Mouse (Mus musculus): ENCODE data around the gene Dgat2. TPM values are rescaled to one million over a fixed set of nuclear protein-coding genes. Genes with fewer than 3 reads are reported as not detected.

Gene Dgat2
- polyA plus RNA-seq, 1 experiment from 2014 or later, result 43.4 TPM

GRCm38 (mm10) chr7:99181619-99182431 lies 694 bp downstream of the Dgat2 start:
- Histone ChIP-seq H3K4me3 (ENCODE audit: low read length) (peak overlapping the region; percentile 70), H3K4me2 (replicated peaks; ENCODE audit: low read depth, low read length) (peak overlapping the region; percentile 93), H3K4me1 (ENCODE audit: insufficient read depth, low read length) (peaks cover 10% of the 10 kb centered on the region), H3K9me3 (ENCODE audit: low read length) (no peaks in the 10 kb centered on the region), H3K27ac (ENCODE audit: low read length) (0 out of 2 replicates have a peak overlapping the region, but pooled peaks have one; percentile 25), H3K27me3 (ENCODE audit: insufficient read depth, low read length) (no peaks in the 10 kb centered on the region), H3K9ac (replicated peaks; ENCODE audit: low read length) (peak overlapping the region; percentile 85), H3K36me3 (ENCODE audit: insufficient read depth, low read length) (no peaks in the 10 kb centered on the region)
- 21% methylated on average over 14 of the region's 14 CpGs for WGBS
- ATAC-seq (ENCODE audit: low FRiP score, low TSS enrichment), result peak; percentile 53

- H3K9ac ChIP-seq (replicated peaks; ENCODE audit: low read length), result no peak overlapping the region
- ATAC-seq (ENCODE audit: low FRiP score, low TSS enrichment), result no peak
- H3K36me3 ChIP-seq (ENCODE audit: insufficient read depth, low read length), result no peaks in the 10 kb centered on the region
- H3K4me1 ChIP-seq (ENCODE audit: insufficient read depth, low read length), result peaks cover 14% of the 10 kb centered on the region
- no peaks in the 10 kb centered on the region for H3K9me3 ChIP-seq (ENCODE audit: low read length)
- no peak overlapping the region for H3K4me3 ChIP-seq (ENCODE audit: low read length)
- 71% methylated on average over 1 of the region's 1 CpGs for WGBS
- no peaks in the 10 kb centered on the region for H3K27me3 ChIP-seq (ENCODE audit: insufficient read depth, low read length)
- no peak overlapping the region for H3K27ac ChIP-seq (ENCODE audit: low read length)
- H3K4me2 ChIP-seq (replicated peaks; ENCODE audit: low read depth, low read length), result no peak overlapping the region
Observed at GRCm38 (mm10) chr7:99180162-99180561, 2.4 kb downstream of the Dgat2 start.

DNA sequence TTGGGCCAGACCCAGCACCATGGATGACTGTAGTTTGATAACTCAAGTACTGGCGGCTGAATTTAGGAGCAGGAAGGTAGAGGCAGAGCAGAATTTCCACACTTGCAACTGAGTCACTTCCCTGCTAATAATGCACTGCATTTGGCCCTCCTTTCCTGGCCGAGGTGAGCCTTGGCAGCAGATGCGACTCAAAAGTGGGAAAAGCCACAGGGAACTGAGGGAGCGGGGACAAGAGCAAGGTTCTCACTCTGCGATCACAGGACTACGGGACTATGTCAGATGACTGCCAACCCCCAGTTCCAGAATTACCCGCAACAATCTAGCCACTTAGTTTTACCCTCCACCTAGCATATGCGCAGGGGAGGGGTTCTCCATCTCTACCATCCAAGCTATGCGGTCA lies 3.2 kb downstream of the Dgat2 start:
- 91% methylated on average over 9 of the region's 9 CpGs for WGBS
- no peak for ATAC-seq (ENCODE audit: low FRiP score, low TSS enrichment)
- Histone ChIP-seq H3K4me3 (ENCODE audit: low read length) (no peak overlapping the region), H3K9me3 (ENCODE audit: low read length) (no peaks in the 10 kb centered on the region), H3K4me1 (ENCODE audit: insufficient read depth, low read length) (peaks cover 19% of the 10 kb centered on the region), H3K9ac (replicated peaks; ENCODE audit: low read length) (no peak overlapping the region), H3K27me3 (ENCODE audit: insufficient read depth, low read length) (no peaks in the 10 kb centered on the region), H3K4me2 (replicated peaks; ENCODE audit: low read depth, low read length) (no peak overlapping the region), H3K36me3 (ENCODE audit: insufficient read depth, low read length) (no peaks in the 10 kb centered on the region), H3K27ac (ENCODE audit: low read length) (no peak overlapping the region)

DNA sequence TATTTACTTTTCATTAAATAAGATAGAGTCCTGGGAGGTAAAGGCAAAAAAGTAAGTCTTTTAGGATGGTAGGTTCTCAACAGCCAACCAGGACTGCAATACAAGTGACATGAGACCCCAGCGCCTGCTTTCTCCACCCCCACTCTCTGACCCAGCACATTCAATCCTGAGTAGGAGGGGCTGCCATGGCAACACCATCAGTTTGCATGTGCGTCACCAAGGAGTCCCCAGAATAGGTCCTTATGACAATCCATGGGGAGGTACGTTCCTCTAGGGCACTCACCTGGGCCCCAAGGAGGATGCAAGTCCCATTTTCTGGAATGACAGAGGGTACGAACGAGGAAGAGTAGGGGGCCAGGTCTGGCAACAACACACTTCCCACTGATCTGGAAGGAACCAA lies 5.1 kb downstream of the Dgat2 start:
- Histone ChIP-seq H3K9ac (replicated peaks; ENCODE audit: low read length) (no peak overlapping the region), H3K27ac (ENCODE audit: low read length) (no peak overlapping the region), H3K4me3 (ENCODE audit: low read length) (no peak overlapping the region), H3K27me3 (ENCODE audit: insufficient read depth, low read length) (no peaks in the 10 kb centered on the region), H3K4me1 (ENCODE audit: insufficient read depth, low read length) (peaks cover 19% of the 10 kb centered on the region), H3K9me3 (ENCODE audit: low read length) (no peaks in the 10 kb centered on the region), H3K36me3 (ENCODE audit: insufficient read depth, low read length) (no peaks in the 10 kb centered on the region), H3K4me2 (replicated peaks; ENCODE audit: low read depth, low read length) (no peak overlapping the region)
- WGBS, result 91% methylated on average over 5 of the region's 5 CpGs
- no peak for ATAC-seq (ENCODE audit: low FRiP score, low TSS enrichment)

GRCm38 (mm10) chr7:99175666-99176065 lies 6.9 kb downstream of the Dgat2 start:
- WGBS, result 80% methylated on average over 9 of the region's 9 CpGs
- H3K9me3 ChIP-seq (ENCODE audit: low read length), result no peaks in the 10 kb centered on the region
- H3K27ac ChIP-seq (ENCODE audit: low read length), result no peak overlapping the region

DNA sequence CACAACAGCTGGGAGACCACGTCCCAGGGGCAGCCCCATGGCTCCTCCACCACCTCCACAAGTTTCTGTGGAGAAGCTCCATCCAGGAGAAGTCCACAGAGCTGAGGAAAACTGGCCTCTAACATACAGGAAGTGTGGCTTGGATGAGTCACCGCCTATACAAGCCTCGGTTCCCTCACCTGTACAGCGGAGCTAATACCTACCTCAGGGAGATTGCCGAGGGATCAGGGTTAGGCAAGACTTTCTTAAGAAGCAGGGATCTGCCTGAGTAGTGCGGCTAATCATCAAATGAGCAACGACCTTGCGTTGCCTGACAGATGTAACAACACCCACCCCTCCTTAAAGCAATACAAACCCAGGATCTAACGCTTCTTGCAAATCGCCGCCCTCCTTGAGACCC lies 7.4 kb downstream of the Dgat2 start:
- Histone ChIP-seq H3K9ac (replicated peaks; ENCODE audit: low read length) (no peak overlapping the region), H3K27ac (ENCODE audit: low read length) (no peak overlapping the region), H3K36me3 (ENCODE audit: insufficient read depth, low read length) (no peaks in the 10 kb centered on the region), H3K4me3 (ENCODE audit: low read length) (no peak overlapping the region), H3K9me3 (ENCODE audit: low read length) (no peaks in the 10 kb centered on the region), H3K4me2 (replicated peaks; ENCODE audit: low read depth, low read length) (no peak overlapping the region), H3K27me3 (ENCODE audit: insufficient read depth, low read length) (no peaks in the 10 kb centered on the region), H3K4me1 (ENCODE audit: insufficient read depth, low read length) (peaks cover 13% of the 10 kb centered on the region; the same call in 1 of the 2 replicates)
- ATAC-seq (ENCODE audit: low FRiP score, low TSS enrichment), result no peak
- 48% methylated on average over 11 of the region's 11 CpGs for whole genome bisulfite sequencing

More at GRCm38 (mm10) chr7:99175666-99176065, 6.9 kb downstream of the Dgat2 start:
- no peak overlapping the region for H3K9ac ChIP-seq (replicated peaks; ENCODE audit: low read length)
- H3K4me1 ChIP-seq (ENCODE audit: insufficient read depth, low read length), result peaks cover 13% of the 10 kb centered on the region; the same call in 1 of the 2 replicates
- no peaks in the 10 kb centered on the region for H3K27me3 ChIP-seq (ENCODE audit: insufficient read depth, low read length)
- no peak overlapping the region for H3K4me3 ChIP-seq (ENCODE audit: low read length)
- no peak for ATAC-seq (ENCODE audit: low FRiP score, low TSS enrichment)
- no peak overlapping the region for H3K4me2 ChIP-seq (replicated peaks; ENCODE audit: low read depth, low read length)
- no peaks in the 10 kb centered on the region for H3K36me3 ChIP-seq (ENCODE audit: insufficient read depth, low read length)

DNA sequence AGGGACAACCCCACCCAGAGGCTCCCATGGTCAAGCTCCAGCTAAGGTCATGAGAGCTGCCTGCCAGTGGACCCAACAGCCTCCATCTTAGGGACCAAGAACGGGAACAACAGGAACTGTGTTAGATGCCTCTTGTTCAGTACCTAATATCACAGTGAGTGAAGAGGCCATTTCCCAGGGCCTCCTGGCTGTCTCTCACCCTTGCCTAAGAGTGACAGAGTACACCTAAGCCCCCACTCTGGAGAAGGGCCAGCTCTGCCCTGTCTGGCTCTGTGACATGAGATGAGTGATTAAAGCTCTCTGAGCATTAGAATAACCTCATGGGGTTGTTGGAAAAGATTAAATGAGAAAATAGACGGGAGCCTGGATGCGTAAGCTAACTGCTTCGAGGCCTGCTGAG lies 8.5 kb downstream of the Dgat2 start:
- no peaks in the 10 kb centered on the region for H3K9me3 ChIP-seq (ENCODE audit: low read length)
- H3K36me3 ChIP-seq (ENCODE audit: insufficient read depth, low read length), result no peaks in the 10 kb centered on the region
- 89% methylated on average over 4 of the region's 4 CpGs for WGBS
- no peak overlapping the region for H3K27ac ChIP-seq (ENCODE audit: low read length)
- peaks cover 13% of the 10 kb centered on the region; the same call in 1 of the 2 replicates for H3K4me1 ChIP-seq (ENCODE audit: insufficient read depth, low read length)
- no peak overlapping the region for H3K4me3 ChIP-seq (ENCODE audit: low read length)
- H3K27me3 ChIP-seq (ENCODE audit: insufficient read depth, low read length), result no peaks in the 10 kb centered on the region
- no peak for ATAC-seq (ENCODE audit: low FRiP score, low TSS enrichment)
- no peak overlapping the region for H3K4me2 ChIP-seq (replicated peaks; ENCODE audit: low read depth, low read length)
- no peak overlapping the region for H3K9ac ChIP-seq (replicated peaks; ENCODE audit: low read length)

GRCm38 (mm10) chr7:99172898-99173297 lies 9.6 kb downstream of the Dgat2 start:
- H3K36me3 ChIP-seq (ENCODE audit: insufficient read depth, low read length), result no peaks in the 10 kb centered on the region
- H3K4me1 ChIP-seq (ENCODE audit: insufficient read depth, low read length), result peaks cover 20% of the 10 kb centered on the region; the same call in 1 of the 2 replicates
- H3K9ac ChIP-seq (replicated peaks; ENCODE audit: low read length), result no peak overlapping the region
- H3K4me2 ChIP-seq (replicated peaks; ENCODE audit: low read depth, low read length), result no peak overlapping the region
- H3K27me3 ChIP-seq (ENCODE audit: insufficient read depth, low read length), result no peaks in the 10 kb centered on the region
- H3K27ac ChIP-seq (ENCODE audit: low read length), result no peak overlapping the region
- no peak overlapping the region for H3K4me3 ChIP-seq (ENCODE audit: low read length)
- ATAC-seq (ENCODE audit: low FRiP score, low TSS enrichment), result no peak
- H3K9me3 ChIP-seq (ENCODE audit: low read length), result no peaks in the 10 kb centered on the region
- 74% methylated on average over 6 of the region's 6 CpGs for WGBS

DNA sequence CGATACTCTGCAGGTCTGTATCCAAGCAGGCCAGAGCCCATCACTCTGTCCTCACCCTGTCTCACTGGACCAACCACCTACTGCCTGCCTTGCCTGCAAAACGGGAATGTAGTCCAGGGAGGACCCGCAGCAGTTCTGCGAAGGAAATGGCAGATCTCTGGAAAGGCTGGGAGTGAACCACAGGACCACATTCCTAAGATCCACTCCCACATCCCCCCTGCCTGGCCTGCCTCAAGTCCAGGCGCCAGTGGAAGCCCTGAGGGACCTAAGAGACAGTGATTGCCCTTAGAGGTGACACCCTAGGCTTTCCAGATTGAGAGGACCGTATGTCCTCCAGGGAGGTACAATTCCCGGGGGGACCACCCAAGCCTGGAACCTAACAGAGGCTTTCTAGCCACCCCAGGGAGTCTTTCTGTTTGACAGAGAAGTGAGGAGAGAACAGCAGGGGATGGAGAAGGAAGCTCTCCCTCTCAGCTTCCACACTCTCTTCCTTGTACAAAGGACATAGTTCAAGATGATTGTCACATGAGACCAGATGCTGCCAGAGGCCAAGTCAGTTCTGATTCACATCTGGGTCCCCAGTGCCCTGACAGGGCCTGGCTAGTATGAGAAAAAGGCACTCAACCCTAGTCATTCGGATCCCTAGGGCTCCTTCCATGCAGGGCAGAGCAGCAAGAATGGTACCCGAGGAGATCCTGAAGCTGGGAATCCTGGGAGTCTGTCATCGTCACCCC lies 10.6 kb downstream of the Dgat2 start:
- Histone ChIP-seq H3K4me2 (replicated peaks; ENCODE audit: low read depth, low read length) (no peak overlapping the region), H3K36me3 (ENCODE audit: insufficient read depth, low read length) (no peaks in the 10 kb centered on the region), H3K4me3 (ENCODE audit: low read length) (no peak overlapping the region), H3K9me3 (ENCODE audit: low read length) (no peaks in the 10 kb centered on the region), H3K4me1 (ENCODE audit: insufficient read depth, low read length) (peaks cover 22% of the 10 kb centered on the region; the same call in 1 of the 2 replicates), H3K9ac (replicated peaks; ENCODE audit: low read length) (0 out of 2 replicates have a peak overlapping the region, but pooled peaks have one; percentile 5), H3K27ac (ENCODE audit: low read length) (no peak overlapping the region), H3K27me3 (ENCODE audit: insufficient read depth, low read length) (no peaks in the 10 kb centered on the region)
- 45% methylated on average over 10 of the region's 10 CpGs for whole genome bisulfite sequencing
- ATAC-seq (ENCODE audit: low FRiP score, low TSS enrichment), result no peak

- no peaks in the 10 kb centered on the region for H3K36me3 ChIP-seq (ENCODE audit: insufficient read depth, low read length)
- no peak overlapping the region for H3K9ac ChIP-seq (replicated peaks; ENCODE audit: low read length)
- no peak overlapping the region for H3K27ac ChIP-seq (ENCODE audit: low read length)
- no peaks in the 10 kb centered on the region for H3K27me3 ChIP-seq (ENCODE audit: insufficient read depth, low read length)
- no peak overlapping the region for H3K4me3 ChIP-seq (ENCODE audit: low read length)
- no peak for ATAC-seq (ENCODE audit: low FRiP score, low TSS enrichment)
- H3K9me3 ChIP-seq (ENCODE audit: low read length), result no peaks in the 10 kb centered on the region
- no peak overlapping the region for H3K4me2 ChIP-seq (replicated peaks; ENCODE audit: low read depth, low read length)
- 90% methylated on average over 6 of the region's 6 CpGs for WGBS
- peaks cover 22% of the 10 kb centered on the region; the same call in 1 of the 2 replicates for H3K4me1 ChIP-seq (ENCODE audit: insufficient read depth, low read length)
Observed at GRCm38 (mm10) chr7:99170519-99170918, 12.0 kb downstream of the Dgat2 start.

Measured in kidney, embryonic 16.5 days (tissue).